Mouse (Mus musculus): ENCODE data around the gene Lhx5. TPM values are rescaled to one million over a fixed set of nuclear protein-coding genes. Genes with fewer than 3 reads are reported as not detected.
A peak's percentile ranks its signal among the peaks of the same experiment; 100 is the strongest.

Gene Lhx5
- polyA plus RNA-seq, 1 experiment from 2014 or later, result 0.16 TPM

DNA sequence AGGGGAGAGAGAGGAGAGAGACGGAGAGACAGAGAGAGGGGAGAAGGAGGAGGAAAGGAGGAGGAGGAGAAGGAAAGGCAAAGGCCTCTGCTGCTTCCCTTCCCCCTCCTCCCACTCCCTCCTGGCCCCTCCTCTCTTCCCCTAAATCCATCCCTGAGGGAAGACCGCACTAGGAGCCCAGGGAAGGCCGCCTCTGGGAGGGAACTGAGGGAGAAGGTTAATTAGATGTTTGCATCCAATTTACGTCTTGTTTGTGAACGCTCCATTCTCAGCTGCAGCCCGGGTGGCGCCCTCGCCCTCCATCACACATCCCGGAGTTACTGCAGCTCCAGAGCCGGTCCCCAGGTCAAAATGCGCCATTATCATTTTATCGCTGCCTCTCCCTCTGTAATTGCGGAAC, 33.5 kb upstream of the Lhx5 start:
- Histone ChIP-seq H3K36me3 (ENCODE audit: control insufficient read depth, insufficient read depth, low read length) (no peaks in the 10 kb centered on the region), H3K27ac (replicated peaks) (no peak overlapping the region), H3K27me3 (ENCODE audit: control insufficient read depth, insufficient read depth, low read length) (no peaks in the 10 kb centered on the region; the same call in 1 of the 2 replicates), H3K9ac (ENCODE audit: low read length) (no peak overlapping the region), H3K4me2 (replicated peaks; ENCODE audit: low read depth) (no peak overlapping the region), H3K4me3 (ENCODE audit: low read depth, low read length) (no peak overlapping the region), H3K9me3 (ENCODE audit: control insufficient read depth, low read length) (no peaks in the 10 kb centered on the region), H3K4me1 (replicated peaks; ENCODE audit: control insufficient read depth, insufficient read depth) (no peaks in the 10 kb centered on the region)
- TF ChIP-seq EP300 (optimal IDR thresholded peaks at IDR 0.05) (no peak), CTCF (IDR thresholded peaks at IDR 0.05; ENCODE audit: low read depth) (no peak)
- no peak for DNase-seq (ENCODE audit: low spot score)
- ATAC-seq (ENCODE audit: low FRiP score, low TSS enrichment), result no peak
- 2% methylated on average over 13 of the region's 13 CpGs for WGBS

DNA sequence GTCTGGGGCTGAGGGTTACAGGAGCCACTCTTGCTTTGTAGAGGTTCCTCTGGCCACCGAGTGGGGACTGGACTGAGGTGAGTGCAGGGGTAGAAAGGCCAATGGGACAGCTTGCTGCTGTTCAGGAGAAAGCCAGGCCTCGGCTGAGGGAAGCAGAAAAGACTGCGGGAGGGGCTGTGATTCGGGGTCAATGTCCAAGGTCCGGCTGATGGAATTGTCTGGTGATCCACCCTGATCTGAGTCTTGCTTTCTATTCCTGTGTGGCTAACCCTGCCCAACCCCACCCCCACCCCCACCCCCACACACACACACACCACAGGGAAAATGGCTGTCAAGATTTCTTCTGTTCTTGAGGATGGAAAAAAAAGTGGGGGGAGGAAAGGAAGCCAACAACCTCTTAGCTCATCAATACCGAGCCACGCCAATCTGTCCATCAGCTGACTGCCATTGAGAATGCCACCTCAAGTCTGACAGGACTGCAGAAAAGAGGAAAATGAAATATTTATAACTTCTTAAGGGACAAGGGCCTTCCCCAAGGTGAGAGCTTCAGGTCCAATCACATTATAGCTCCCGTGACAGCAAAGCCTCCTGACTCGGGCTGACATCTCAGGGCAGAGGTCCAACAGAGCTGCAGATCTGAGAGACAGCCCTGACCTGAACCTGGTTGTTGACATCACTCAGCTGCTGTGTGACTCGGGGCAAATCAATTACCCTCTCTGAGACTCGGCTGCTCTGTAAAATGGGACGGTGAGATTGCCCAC, 26.5 kb upstream of the Lhx5 start:
- Histone ChIP-seq H3K27ac (replicated peaks) (no peak overlapping the region), H3K4me2 (replicated peaks; ENCODE audit: low read depth) (no peak overlapping the region), H3K4me1 (replicated peaks; ENCODE audit: control insufficient read depth, insufficient read depth) (no peaks in the 10 kb centered on the region), H3K9ac (ENCODE audit: low read length) (no peak overlapping the region), H3K4me3 (ENCODE audit: low read depth, low read length) (no peak overlapping the region), H3K27me3 (ENCODE audit: control insufficient read depth, insufficient read depth, low read length) (peaks cover 2% of the 10 kb centered on the region; the same call in 1 of the 2 replicates), H3K36me3 (ENCODE audit: control insufficient read depth, insufficient read depth, low read length) (no peaks in the 10 kb centered on the region), H3K9me3 (ENCODE audit: control insufficient read depth, low read length) (no peaks in the 10 kb centered on the region)
- TF ChIP-seq CTCF (IDR thresholded peaks at IDR 0.05; ENCODE audit: low read depth) (no peak), EP300 (optimal IDR thresholded peaks at IDR 0.05) (no peak)
- ATAC-seq (ENCODE audit: low FRiP score, low TSS enrichment) (no peak), DNase-seq (ENCODE audit: low spot score) (no peak)
- WGBS, result 69% methylated on average over 12 of the region's 12 CpGs

DNA sequence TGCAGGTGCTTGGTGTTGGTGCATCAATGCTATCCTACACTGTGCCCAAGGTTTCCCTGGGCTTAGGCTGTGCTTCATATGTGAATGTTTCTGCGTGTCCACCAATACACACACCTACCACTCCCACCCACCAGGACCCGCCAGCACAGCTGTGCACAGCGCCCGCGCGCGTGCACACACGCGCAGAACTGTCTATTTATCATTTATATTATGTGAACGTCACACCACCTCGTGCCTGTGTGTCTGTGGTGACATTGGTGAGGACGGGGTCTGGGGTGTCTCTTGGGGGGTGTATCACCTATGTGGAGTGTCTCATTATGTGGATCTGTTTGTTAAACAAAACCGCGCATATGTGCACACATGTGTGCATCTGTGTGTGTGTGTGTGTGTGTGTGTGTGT, 22.6 kb upstream of the Lhx5 start:
- no peak overlapping the region for H3K4me2 ChIP-seq (replicated peaks; ENCODE audit: low read depth)
- ATAC-seq (ENCODE audit: low FRiP score, low TSS enrichment), result no peak
- no peak overlapping the region for H3K27ac ChIP-seq (replicated peaks)
- TF ChIP-seq EP300 (optimal IDR thresholded peaks at IDR 0.05), result no peak
- TF ChIP-seq CTCF (IDR thresholded peaks at IDR 0.05; ENCODE audit: low read depth), result no peak
- H3K9ac ChIP-seq (ENCODE audit: low read length), result no peak overlapping the region
- H3K9me3 ChIP-seq (ENCODE audit: control insufficient read depth, low read length), result no peaks in the 10 kb centered on the region
- WGBS, result 63% methylated on average over 14 of the region's 14 CpGs
- H3K4me1 ChIP-seq (replicated peaks; ENCODE audit: control insufficient read depth, insufficient read depth), result no peaks in the 10 kb centered on the region
- DNase-seq (ENCODE audit: low spot score), result no peak
- H3K36me3 ChIP-seq (ENCODE audit: control insufficient read depth, insufficient read depth, low read length), result no peaks in the 10 kb centered on the region
- H3K4me3 ChIP-seq (ENCODE audit: low read depth, low read length), result no peak overlapping the region
- H3K27me3 ChIP-seq (ENCODE audit: control insufficient read depth, insufficient read depth, low read length), result peaks cover 2% of the 10 kb centered on the region; the same call in 1 of the 2 replicates

DNA sequence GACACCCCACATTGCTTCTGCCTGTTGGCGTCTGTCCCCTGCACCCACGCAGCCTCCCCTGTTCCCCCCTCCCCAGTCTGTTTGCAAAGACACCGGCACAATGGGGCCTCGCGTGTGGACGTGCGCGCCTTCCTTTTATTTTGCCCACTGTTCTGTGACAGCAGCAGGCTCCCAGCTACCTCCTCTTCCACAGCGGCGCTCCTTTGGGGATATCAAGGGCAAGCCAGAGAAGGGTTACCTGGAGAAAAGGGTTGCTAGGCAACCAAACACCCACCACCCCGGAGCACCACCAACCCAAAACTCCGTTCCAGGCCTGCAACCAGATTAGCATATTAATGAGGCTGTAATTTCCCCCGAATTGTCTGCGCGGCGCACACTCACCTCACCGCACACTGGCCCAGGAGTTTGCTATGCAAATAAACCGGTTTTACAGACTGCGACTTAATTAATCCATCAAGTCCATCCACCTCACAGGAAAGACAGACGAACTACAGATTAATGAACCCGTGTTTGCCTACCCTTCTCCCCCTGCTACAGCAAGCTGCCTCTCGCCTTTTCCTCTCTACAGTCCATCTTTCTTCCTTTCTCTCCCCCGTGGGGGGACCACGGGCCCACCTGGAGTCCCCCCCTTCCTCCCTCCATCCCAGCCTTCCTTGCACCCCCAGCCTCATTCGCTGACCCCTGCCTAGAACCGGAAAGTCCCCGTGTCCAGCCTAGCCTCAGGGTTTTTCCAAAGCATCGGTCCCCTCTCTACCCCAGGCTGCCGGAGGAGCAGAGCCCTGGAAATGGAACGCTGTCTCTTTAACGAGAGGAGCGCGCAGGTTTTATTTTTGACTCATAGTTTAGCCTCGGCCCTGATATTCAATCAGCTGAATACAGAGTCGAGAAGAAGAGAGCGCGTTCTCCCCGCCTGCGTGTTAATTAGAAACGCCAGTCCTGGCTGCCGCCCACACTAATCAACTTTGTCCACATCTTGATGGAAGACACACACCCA, 21.8 kb upstream of the Lhx5 start:
- no peak for DNase-seq (ENCODE audit: low spot score)
- WGBS, result 3% methylated on average over 41 of the region's 41 CpGs

DNA sequence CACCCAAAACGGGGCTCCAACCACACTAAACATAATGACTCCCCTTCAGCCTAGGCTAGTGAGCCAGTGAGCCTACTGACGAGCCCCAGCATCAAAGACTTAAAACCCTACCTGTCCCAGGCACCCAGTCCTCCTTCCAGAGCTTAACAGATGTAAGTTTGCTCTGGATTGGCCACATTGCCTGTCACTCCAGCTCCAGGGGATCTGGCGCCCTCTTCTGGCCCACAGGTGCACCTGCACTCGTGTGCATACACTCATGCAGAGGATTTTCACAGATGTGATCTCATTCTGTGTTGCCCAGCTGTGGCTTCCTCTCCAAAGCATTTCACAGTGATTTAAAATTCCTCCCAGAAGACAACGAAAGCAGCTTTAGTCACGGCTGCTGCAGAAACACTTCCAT, 18.1 kb upstream of the Lhx5 start:
- peak; percentile 32; the same call in 1 of the 2 replicates for TF ChIP-seq CTCF (IDR thresholded peaks at IDR 0.05; ENCODE audit: low read depth)
- no peak for TF ChIP-seq EP300 (optimal IDR thresholded peaks at IDR 0.05)
- no peak overlapping the region for H3K4me2 ChIP-seq (replicated peaks; ENCODE audit: low read depth)
- WGBS, result 76% methylated on average over 6 of the region's 6 CpGs

More for the DNA sequence above, 21.8 kb upstream of the Lhx5 start:
- H3K4me2 ChIP-seq (replicated peaks; ENCODE audit: low read depth), result no peak overlapping the region
- peaks cover 2% of the 10 kb centered on the region; the same call in 1 of the 2 replicates for H3K27me3 ChIP-seq (ENCODE audit: control insufficient read depth, insufficient read depth, low read length)
- no peaks in the 10 kb centered on the region for H3K9me3 ChIP-seq (ENCODE audit: control insufficient read depth, low read length)
- no peak overlapping the region for H3K4me3 ChIP-seq (ENCODE audit: low read depth, low read length)
- ATAC-seq (ENCODE audit: low FRiP score, low TSS enrichment), result no peak
- no peak overlapping the region for H3K9ac ChIP-seq (ENCODE audit: low read length)
- TF ChIP-seq CTCF (IDR thresholded peaks at IDR 0.05; ENCODE audit: low read depth), result no peak
- no peak for TF ChIP-seq EP300 (optimal IDR thresholded peaks at IDR 0.05)
- H3K4me1 ChIP-seq (replicated peaks; ENCODE audit: control insufficient read depth, insufficient read depth), result no peaks in the 10 kb centered on the region
- no peak overlapping the region for H3K27ac ChIP-seq (replicated peaks)
- no peaks in the 10 kb centered on the region for H3K36me3 ChIP-seq (ENCODE audit: control insufficient read depth, insufficient read depth, low read length)

More for the DNA sequence above, 18.1 kb upstream of the Lhx5 start:
- peaks cover 2% of the 10 kb centered on the region; the same call in 1 of the 2 replicates for H3K27me3 ChIP-seq (ENCODE audit: control insufficient read depth, insufficient read depth, low read length)
- no peaks in the 10 kb centered on the region for H3K36me3 ChIP-seq (ENCODE audit: control insufficient read depth, insufficient read depth, low read length)
- H3K9me3 ChIP-seq (ENCODE audit: control insufficient read depth, low read length), result no peaks in the 10 kb centered on the region
- no peak for ATAC-seq (ENCODE audit: low FRiP score, low TSS enrichment)
- H3K4me3 ChIP-seq (ENCODE audit: low read depth, low read length), result no peak overlapping the region
- no peaks in the 10 kb centered on the region for H3K4me1 ChIP-seq (replicated peaks; ENCODE audit: control insufficient read depth, insufficient read depth)
- no peak overlapping the region for H3K9ac ChIP-seq (ENCODE audit: low read length)
- H3K27ac ChIP-seq (replicated peaks), result no peak overlapping the region
- DNase-seq (ENCODE audit: low spot score), result no peak
